Mouse (Mus musculus) hindbrain, postnatal 0 days (tissue): ENCODE data around the gene Fnbp1. TPM values are rescaled to one million over a fixed set of nuclear protein-coding genes. Genes with fewer than 3 reads are reported as not detected.

ENCODE experiments used
- ATAC-seq: fragments of 200-750 bp; cut with Nextera tagmentation; 2 replicates; pipeline ENCODE4 v1.8.0; 2017; ENCODE audit warnings: mild to moderate bottlenecking, moderate TSS enrichment, moderate library complexity
- DNase-seq: peaks from one replicate; pipeline ENCODE4 v3.0.0-alpha.2; 2015; ENCODE audit warnings: low spot score
- H3K27ac ChIP-seq: fragments of 300-500 bp; sonication (generic); 2 replicates; pipeline ENCODE4 v1.5.1; 2014; ENCODE audit warnings: mild to moderate bottlenecking
- H3K27me3 ChIP-seq: fragments of 300-500 bp; sonication (generic); 2 replicates; pipeline ENCODE4 v1.6.1; 2014; ENCODE audit warnings: low read length, mixed read lengths; ENCODE audit not compliant: insufficient read depth
- H3K36me3 ChIP-seq: fragments of 300-500 bp; sonication (generic); 2 replicates; pipeline ENCODE4 v1.6.1; 2014; ENCODE audit warnings: low read length, mixed read lengths; ENCODE audit not compliant: insufficient read depth
- H3K4me1 ChIP-seq: fragments of 300-500 bp; sonication (generic); 2 replicates; pipeline ENCODE4 v1.6.1; 2014; ENCODE audit warnings: antibody characterized with exemption, low read length, mixed read lengths; ENCODE audit not compliant: insufficient read depth
- H3K4me2 ChIP-seq: fragments of 300-500 bp; sonication (generic); 2 replicates; pipeline ENCODE4 v1.6.1; 2014; ENCODE audit warnings: low read depth, mild to moderate bottlenecking, low read length, moderate library complexity, mixed read lengths
- H3K4me3 ChIP-seq: fragments of 300-500 bp; sonication (generic); 2 replicates; pipeline ENCODE4 v1.5.1; 2014; ENCODE audit warnings: low read length
- H3K9ac ChIP-seq: fragments of 300-500 bp; sonication (generic); replicated peaks from 2 replicates; pipeline ENCODE4 v1.6.1; 2014; ENCODE audit warnings: mild to moderate bottlenecking, low read length, moderate library complexity, mixed read lengths
- H3K9me3 ChIP-seq: fragments of 300-500 bp; sonication (generic); 2 replicates; pipeline ENCODE4 v1.6.1; 2016; ENCODE audit warnings: low read length, mixed read lengths
- CTCF ChIP-seq: IDR thresholded peaks from 2 replicates; pipeline ENCODE4 v1.5.1; 2016; ENCODE audit warnings: antibody characterized with exemption, control low read depth, low read depth
- WGBS: fragments of 180-500 bp; shearing (Covaris S2); extraction: QIAGEN DNeasy Blood & Tissue Kit; methylation state at CpG from one replicate; pipeline ENCODE4 v1.1.7; 2014; 5-methylcytosine and 5-hydroxymethylcytosine counted together
- polyA plus RNA-seq: library from polyadenylated mRNA; unstranded; fragments of >200 nt; fragmentation: Nextera tagmentation; extraction: Ambion mirVana; gene quantifications from 2 replicates; pipeline ENCODE4 v1.2.1, GENCODE M21; 2015
- total RNA-seq: library from RNA; depleted of rRNA; stranded (reverse); fragments of >200 nt; gene quantifications from 2 replicates; pipeline ENCODE4 v1.2.3, GENCODE M21; 2014

The Fnbp1 gene
- total and polyA plus RNA-seq, 2 experiments from 2014 or later = 24.1 to 32.1 TPM

DNA sequence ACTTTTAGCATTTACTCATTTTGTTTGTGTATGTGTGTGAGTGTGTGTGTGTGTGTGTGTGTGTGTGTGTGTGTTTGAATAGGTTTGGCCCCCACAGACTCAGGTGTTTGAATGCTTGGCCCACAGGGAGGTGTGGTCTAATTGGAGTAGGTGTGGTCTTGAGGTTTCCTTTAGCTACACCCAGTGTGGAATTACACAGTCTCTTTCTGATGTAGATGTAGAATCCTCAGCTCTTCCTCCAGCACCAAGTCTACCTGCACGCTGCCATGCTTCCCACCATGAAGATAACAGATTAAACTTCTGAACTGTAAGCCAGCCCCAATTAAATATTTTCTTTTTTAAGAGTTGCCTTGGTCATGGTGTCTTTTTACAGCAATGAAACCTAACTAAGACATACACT lies 81.5 kb downstream of the Fnbp1 start:
- DNase-seq (no peak), ATAC-seq (no peak)
- H3K27me3 ChIP-seq = no peaks in the 10 kb centered on the region
- H3K36me3 ChIP-seq = peaks cover 17% of the 10 kb centered on the region
- no peak overlapping the region for H3K27ac ChIP-seq
- no peaks in the 10 kb centered on the region for H3K4me1 ChIP-seq
- no peak overlapping the region for H3K4me3 ChIP-seq
- H3K9me3 ChIP-seq = no peaks in the 10 kb centered on the region
- H3K4me2 ChIP-seq = no peak overlapping the region
- H3K9ac ChIP-seq = no peak overlapping the region
- no peak for TF ChIP-seq CTCF
- 91% methylated on average over 1 of the region's 1 CpGs for WGBS

- H3K4me2 ChIP-seq = no peak overlapping the region
- H3K4me3 ChIP-seq = no peak overlapping the region
- no peaks in the 10 kb centered on the region for H3K27me3 ChIP-seq
- H3K9me3 ChIP-seq = no peaks in the 10 kb centered on the region
- peaks cover 26% of the 10 kb centered on the region for H3K36me3 ChIP-seq
- DNase-seq = no peak
- no peak for ATAC-seq
- no peaks in the 10 kb centered on the region for H3K4me1 ChIP-seq
- WGBS = 91% methylated on average over 4 of the region's 4 CpGs
- no peak for TF ChIP-seq CTCF
- no peak overlapping the region for H3K9ac ChIP-seq
- no peak overlapping the region for H3K27ac ChIP-seq
These were observed 83.4 kb downstream of the Fnbp1 start for GRCm38 (mm10) chr2:31058443-31058842.

- peaks cover 33% of the 10 kb centered on the region for H3K36me3 ChIP-seq
- TF ChIP-seq CTCF = no peak
- 44% methylated on average over 6 of the region's 6 CpGs for WGBS
- H3K4me3 ChIP-seq = no peak overlapping the region
- no peak overlapping the region for H3K4me2 ChIP-seq
- no peaks in the 10 kb centered on the region for H3K27me3 ChIP-seq
- H3K27ac ChIP-seq = peak overlapping the region; percentile 22; the same call in 1 of the 2 replicates
- ATAC-seq = no peak
- no peaks in the 10 kb centered on the region for H3K9me3 ChIP-seq
- peak; percentile 33 for DNase-seq
- no peak overlapping the region for H3K9ac ChIP-seq
- no peaks in the 10 kb centered on the region for H3K4me1 ChIP-seq
These were observed 84.1 kb downstream of the Fnbp1 start for GRCm38 (mm10) chr2:31057549-31058177.

- ATAC-seq (no peak), DNase-seq (no peak)
- Histone ChIP-seq H3K27ac (no peak overlapping the region), H3K9ac (no peak overlapping the region), H3K4me2 (no peak overlapping the region), H3K4me1 (no peaks in the 10 kb centered on the region), H3K27me3 (no peaks in the 10 kb centered on the region), H3K4me3 (no peak overlapping the region), H3K9me3 (no peaks in the 10 kb centered on the region), H3K36me3 (peaks cover 47% of the 10 kb centered on the region)
- 96% methylated on average over 3 of the region's 3 CpGs for WGBS
- 0 out of 2 replicates have a peak, but pooled peaks have one; percentile 14 for TF ChIP-seq CTCF
These were observed 85.7 kb downstream of the Fnbp1 start for GRCm38 (mm10) chr2:31056070-31056469.

- no peaks in the 10 kb centered on the region for H3K4me1 ChIP-seq
- WGBS = 93% methylated on average over 11 of the region's 11 CpGs
- no peak overlapping the region for H3K4me2 ChIP-seq
- TF ChIP-seq CTCF = no peak
- DNase-seq (no peak), ATAC-seq (no peak)
- no peak overlapping the region for H3K9ac ChIP-seq
- H3K36me3 ChIP-seq = peaks cover 55% of the 10 kb centered on the region
- H3K27ac ChIP-seq = no peak overlapping the region
- H3K27me3 ChIP-seq = no peaks in the 10 kb centered on the region
- no peaks in the 10 kb centered on the region for H3K9me3 ChIP-seq
- H3K4me3 ChIP-seq = no peak overlapping the region
These were observed 87.9 kb downstream of the Fnbp1 start for GRCm38 (mm10) chr2:31053851-31054340.

DNA sequence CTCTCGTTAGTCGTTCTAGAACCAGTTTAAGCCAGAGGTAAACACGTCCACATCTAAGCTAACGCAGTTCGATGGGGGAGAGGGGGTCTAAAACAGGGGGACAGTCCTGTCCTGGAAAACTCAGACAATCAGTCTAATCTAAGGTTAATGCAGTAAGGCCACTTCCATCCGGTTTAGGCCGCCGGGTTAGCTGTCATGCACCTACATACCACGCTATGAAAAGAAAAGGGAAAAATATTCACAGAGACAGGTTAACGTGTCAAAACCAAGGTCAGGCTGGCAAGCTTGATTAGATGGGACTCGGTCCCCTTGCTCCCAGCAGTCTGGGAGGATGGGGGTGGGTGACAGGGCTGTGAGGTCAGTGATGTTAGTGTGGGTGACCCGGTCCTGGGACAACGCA lies 88.4 kb downstream of the Fnbp1 start:
- DNase-seq = no peak
- no peak for ATAC-seq
- Histone ChIP-seq H3K9ac (no peak overlapping the region), H3K9me3 (no peaks in the 10 kb centered on the region), H3K27me3 (no peaks in the 10 kb centered on the region), H3K4me2 (no peak overlapping the region), H3K27ac (no peak overlapping the region), H3K36me3 (peaks cover 57% of the 10 kb centered on the region), H3K4me3 (no peak overlapping the region), H3K4me1 (no peaks in the 10 kb centered on the region)
- WGBS = 97% methylated on average over 13 of the region's 13 CpGs
- no peak for TF ChIP-seq CTCF

- TF ChIP-seq CTCF = no peak
- H3K27me3 ChIP-seq = no peaks in the 10 kb centered on the region
- ATAC-seq (no peak), DNase-seq (no peak)
- H3K4me1 ChIP-seq = no peaks in the 10 kb centered on the region
- 95% methylated on average over 10 of the region's 10 CpGs for WGBS
- no peak overlapping the region for H3K9ac ChIP-seq
- H3K4me3 ChIP-seq = no peak overlapping the region
- H3K36me3 ChIP-seq = peaks cover 61% of the 10 kb centered on the region
- H3K4me2 ChIP-seq = no peak overlapping the region
- no peaks in the 10 kb centered on the region for H3K9me3 ChIP-seq
- no peak overlapping the region for H3K27ac ChIP-seq
These were observed 89.4 kb downstream of the Fnbp1 start for GRCm38 (mm10) chr2:31052441-31052840.
